Mouse (Mus musculus) forebrain, embryonic 14.5 days (tissue): ENCODE data around the gene Esrrg. TPM values are rescaled to one million over a fixed set of nuclear protein-coding genes. Genes with fewer than 3 reads are reported as not detected.

ENCODE experiments used
- ATAC-seq: fragments of 200-750 bp; cut with Nextera tagmentation; 2 replicates; pipeline ENCODE4 v1.8.0; 2017; ENCODE audit warnings: mild to moderate bottlenecking, moderate library complexity
- DNase-seq: peaks from one replicate; pipeline ENCODE4 v3.0.0-alpha.2; 2015; ENCODE audit warnings: low spot score
- H3K27ac ChIP-seq: fragments of 300-500 bp; sonication (generic); 2 replicates; pipeline ENCODE4 v1.5.1; 2014; ENCODE audit warnings: low read depth, mild to moderate bottlenecking, control low read depth, low read length, moderate library complexity
- H3K27me3 ChIP-seq: fragments of 300-500 bp; sonication (generic); replicated peaks from 2 replicates; pipeline ENCODE4 v1.6.1; 2014; ENCODE audit warnings: low read length, control low read depth, mixed read lengths; ENCODE audit not compliant: control insufficient read depth, insufficient read depth
- H3K36me3 ChIP-seq: fragments of 300-500 bp; sonication (generic); 2 replicates; pipeline ENCODE4 v1.6.1; 2014; ENCODE audit warnings: low read length, control low read depth; ENCODE audit not compliant: control insufficient read depth, insufficient read depth
- H3K4me1 ChIP-seq: fragments of 300-500 bp; sonication (generic); 2 replicates; pipeline ENCODE4 v1.6.1; 2014; ENCODE audit warnings: antibody characterized with exemption, low read length, control low read depth; ENCODE audit not compliant: control insufficient read depth, insufficient read depth
- H3K4me2 ChIP-seq: fragments of 300-500 bp; sonication (generic); 2 replicates; pipeline ENCODE4 v1.6.1; 2014; ENCODE audit warnings: mild to moderate bottlenecking, control low read depth, low read length
- H3K4me3 ChIP-seq: fragments of 300-500 bp; sonication (generic); 2 replicates; pipeline ENCODE4 v1.5.1; 2014; ENCODE audit warnings: low read depth, low read length, control low read depth
- H3K9ac ChIP-seq: fragments of 300-500 bp; sonication (generic); 2 replicates; pipeline ENCODE4 v1.6.1; 2014; ENCODE audit warnings: mild to moderate bottlenecking, low read length, control low read depth, moderate library complexity
- H3K9me3 ChIP-seq: fragments of 300-500 bp; sonication (generic); replicated peaks from 2 replicates; pipeline ENCODE4 v1.6.1; 2016; ENCODE audit warnings: low read length, control low read depth, mixed read lengths; ENCODE audit not compliant: control insufficient read depth
- WGBS: fragments of 180-500 bp; shearing (Covaris S2); extraction: QIAGEN DNeasy Blood & Tissue Kit; methylation state at CpG from one replicate; pipeline ENCODE4 v1.1.7; 2014; 5-methylcytosine and 5-hydroxymethylcytosine counted together
- polyA plus RNA-seq: library from polyadenylated mRNA; unstranded; fragments of >200 nt; fragmentation: Nextera tagmentation; extraction: Ambion mirVana; gene quantifications from 2 replicates; pipeline ENCODE4 v1.2.1, GENCODE M21; 2014

Gene Esrrg
- polyA plus RNA-seq, 1 experiment from 2014 or later: 9.8 TPM

GRCm38 (mm10) chr1:188238636-188239035 is 630.0 kb downstream of the Esrrg start:
- DNase-seq (no peak), ATAC-seq (no peak)
- Histone ChIP-seq H3K36me3 (no peaks in the 10 kb centered on the region), H3K4me1 (no peaks in the 10 kb centered on the region), H3K9me3 (no peaks in the 10 kb centered on the region), H3K27me3 (no peaks in the 10 kb centered on the region), H3K4me3 (no peak overlapping the region), H3K27ac (no peak overlapping the region), H3K4me2 (no peak overlapping the region), H3K9ac (no peak overlapping the region)

- no peak overlapping the region for H3K4me3 ChIP-seq
- H3K4me1 ChIP-seq: no peaks in the 10 kb centered on the region
- ATAC-seq (no peak), DNase-seq (no peak)
- no peaks in the 10 kb centered on the region for H3K36me3 ChIP-seq
- no peaks in the 10 kb centered on the region for H3K9me3 ChIP-seq
- H3K4me2 ChIP-seq: no peak overlapping the region
- 87% methylated on average over 10 of the region's 10 CpGs for WGBS
- H3K27me3 ChIP-seq: no peaks in the 10 kb centered on the region
- H3K9ac ChIP-seq: no peak overlapping the region
- no peak overlapping the region for H3K27ac ChIP-seq
Measured at GRCm38 (mm10) chr1:188241766-188242165, 633.2 kb downstream of the Esrrg start.

GRCm38 (mm10) chr1:188257500-188257899 is 648.9 kb downstream of the Esrrg start:
- H3K4me1 ChIP-seq: peaks cover 7% of the 10 kb centered on the region; the same call in 1 of the 2 replicates
- no peaks in the 10 kb centered on the region for H3K27me3 ChIP-seq
- H3K36me3 ChIP-seq: no peaks in the 10 kb centered on the region
- no peak overlapping the region for H3K4me2 ChIP-seq
- no peak for ATAC-seq
- no peak overlapping the region for H3K9ac ChIP-seq
- no peaks in the 10 kb centered on the region for H3K9me3 ChIP-seq
- no peak overlapping the region for H3K27ac ChIP-seq
- 89% methylated on average over 7 of the region's 7 CpGs for WGBS
- no peak for DNase-seq
- no peak overlapping the region for H3K4me3 ChIP-seq

GRCm38 (mm10) chr1:188260259-188261107 is 651.9 kb downstream of the Esrrg start:
- DNase-seq (peak; percentile 50), ATAC-seq (peak; percentile 68; the same call in 1 of the 2 replicates)
- Histone ChIP-seq H3K36me3 (no peaks in the 10 kb centered on the region), H3K9me3 (no peaks in the 10 kb centered on the region), H3K4me3 (no peak overlapping the region), H3K4me2 (no peak overlapping the region), H3K27me3 (no peaks in the 10 kb centered on the region), H3K27ac (no peak overlapping the region), H3K4me1 (peaks cover 8% of the 10 kb centered on the region; the same call in 1 of the 2 replicates), H3K9ac (no peak overlapping the region)
- WGBS: 56% methylated on average over 6 of the region's 6 CpGs

GRCm38 (mm10) chr1:188261903-188262682 is 653.5 kb downstream of the Esrrg start, which contains the start of gene Ush2a:
Ush2a (plus strand) TSS chr1:188262023.
- 44% methylated on average over 10 of the region's 10 CpGs for WGBS
- Histone ChIP-seq H3K9me3 (no peaks in the 10 kb centered on the region), H3K4me2 (no peak within 1 kb of the TSS), H3K27me3 (no peaks in the 10 kb centered on the region), H3K4me1 (peaks cover 8% of the 10 kb centered on the region; the same call in 1 of the 2 replicates), H3K36me3 (no peaks in the 10 kb centered on the region), H3K27ac (0 out of 2 replicates have a peak within 1 kb of the TSS, but pooled peaks have one; percentile 5), H3K9ac (no peak within 1 kb of the TSS), H3K4me3 (no peak within 1 kb of the TSS)
- ATAC-seq: peak; percentile 71; the same call in 1 of the 2 replicates
- peak; percentile 60 for DNase-seq
